Mouse (Mus musculus): ENCODE data around the gene Ksr2. TPM values are rescaled to one million over a fixed set of nuclear protein-coding genes. Genes with fewer than 3 reads are reported as not detected.

Gene Ksr2
- polyA plus RNA-seq, 1 experiment from 2014 or later, result 0.36 TPM

- H3K9me3 ChIP-seq (replicated peaks; ENCODE audit: control insufficient read depth, low read length), result no peaks in the 10 kb centered on the region
- H3K36me3 ChIP-seq (ENCODE audit: control insufficient read depth, insufficient read depth, low read length), result no peaks in the 10 kb centered on the region
- H3K4me2 ChIP-seq (ENCODE audit: low read depth, low read length), result no peak overlapping the region
- no peak overlapping the region for H3K27ac ChIP-seq (ENCODE audit: low read length)
- WGBS, result 36% methylated on average over 4 of the region's 4 CpGs
- H3K4me3 ChIP-seq (replicated peaks; ENCODE audit: low read length), result no peak overlapping the region
- no peaks in the 10 kb centered on the region for H3K27me3 ChIP-seq (ENCODE audit: control insufficient read depth, insufficient read depth, low read length)
- no peak overlapping the region for H3K9ac ChIP-seq (ENCODE audit: low read length)
- no peaks in the 10 kb centered on the region for H3K4me1 ChIP-seq (ENCODE audit: control insufficient read depth, insufficient read depth, low read length)
- no peak for ATAC-seq (ENCODE audit: insufficient read depth, low FRiP score)
These were observed 106.2 kb downstream of the Ksr2 start for GRCm38 (mm10) chr5:117519858-117520495.

DNA sequence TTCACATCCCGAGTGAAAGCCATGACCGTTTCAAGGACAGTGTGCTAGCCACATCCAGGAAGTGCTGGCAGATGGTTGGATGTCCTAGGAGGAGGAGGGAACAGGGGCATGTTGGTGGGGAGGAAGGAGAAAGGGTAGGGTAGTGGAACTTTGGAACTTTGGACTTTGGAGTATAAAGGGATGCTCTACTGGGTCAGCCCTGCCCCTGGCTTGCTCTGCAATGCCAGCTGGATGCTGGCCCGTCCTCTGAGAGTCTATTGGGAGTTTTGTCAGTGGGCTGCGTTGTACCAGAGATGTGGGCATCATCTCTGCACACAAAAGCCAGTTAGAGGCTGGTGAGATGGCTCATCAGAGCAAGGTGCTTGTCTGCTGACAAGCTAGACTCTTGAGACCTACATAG lies 107.4 kb downstream of the Ksr2 start:
- Histone ChIP-seq H3K27me3 (ENCODE audit: control insufficient read depth, insufficient read depth, low read length) (no peaks in the 10 kb centered on the region), H3K9me3 (replicated peaks; ENCODE audit: control insufficient read depth, low read length) (no peaks in the 10 kb centered on the region), H3K9ac (ENCODE audit: low read length) (no peak overlapping the region), H3K27ac (ENCODE audit: low read length) (no peak overlapping the region), H3K4me3 (replicated peaks; ENCODE audit: low read length) (no peak overlapping the region), H3K4me1 (ENCODE audit: control insufficient read depth, insufficient read depth, low read length) (no peaks in the 10 kb centered on the region), H3K4me2 (ENCODE audit: low read depth, low read length) (no peak overlapping the region), H3K36me3 (ENCODE audit: control insufficient read depth, insufficient read depth, low read length) (no peaks in the 10 kb centered on the region)
- 74% methylated on average over 4 of the region's 4 CpGs for WGBS
- ATAC-seq (ENCODE audit: insufficient read depth, low FRiP score), result no peak

DNA sequence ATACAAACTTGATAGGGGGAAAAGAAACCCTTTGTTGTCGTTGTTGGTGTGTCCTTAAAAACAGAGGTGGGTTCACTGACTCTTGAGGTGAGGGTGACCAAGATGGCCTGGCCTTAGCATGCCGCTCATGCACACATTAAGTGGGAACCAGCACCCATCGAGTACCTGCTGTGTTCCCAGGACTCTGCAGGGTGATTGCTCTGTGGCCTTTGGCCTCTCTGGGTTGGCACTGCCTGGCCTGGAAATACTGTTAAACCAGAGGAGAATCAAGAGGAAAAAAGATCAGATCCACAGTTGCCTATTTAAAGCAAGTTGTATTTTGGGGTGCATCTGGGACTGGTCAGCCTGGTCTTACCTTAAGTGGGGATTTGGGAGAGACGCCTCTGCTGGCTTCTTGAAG lies 107.9 kb downstream of the Ksr2 start:
- no peak overlapping the region for H3K9ac ChIP-seq (ENCODE audit: low read length)
- H3K9me3 ChIP-seq (replicated peaks; ENCODE audit: control insufficient read depth, low read length), result no peaks in the 10 kb centered on the region
- no peaks in the 10 kb centered on the region for H3K36me3 ChIP-seq (ENCODE audit: control insufficient read depth, insufficient read depth, low read length)
- no peaks in the 10 kb centered on the region for H3K27me3 ChIP-seq (ENCODE audit: control insufficient read depth, insufficient read depth, low read length)
- no peak overlapping the region for H3K4me2 ChIP-seq (ENCODE audit: low read depth, low read length)
- no peaks in the 10 kb centered on the region for H3K4me1 ChIP-seq (ENCODE audit: control insufficient read depth, insufficient read depth, low read length)
- no peak overlapping the region for H3K4me3 ChIP-seq (replicated peaks; ENCODE audit: low read length)
- ATAC-seq (ENCODE audit: insufficient read depth, low FRiP score), result no peak
- no peak overlapping the region for H3K27ac ChIP-seq (ENCODE audit: low read length)
- WGBS, result 83% methylated on average over 4 of the region's 4 CpGs

DNA sequence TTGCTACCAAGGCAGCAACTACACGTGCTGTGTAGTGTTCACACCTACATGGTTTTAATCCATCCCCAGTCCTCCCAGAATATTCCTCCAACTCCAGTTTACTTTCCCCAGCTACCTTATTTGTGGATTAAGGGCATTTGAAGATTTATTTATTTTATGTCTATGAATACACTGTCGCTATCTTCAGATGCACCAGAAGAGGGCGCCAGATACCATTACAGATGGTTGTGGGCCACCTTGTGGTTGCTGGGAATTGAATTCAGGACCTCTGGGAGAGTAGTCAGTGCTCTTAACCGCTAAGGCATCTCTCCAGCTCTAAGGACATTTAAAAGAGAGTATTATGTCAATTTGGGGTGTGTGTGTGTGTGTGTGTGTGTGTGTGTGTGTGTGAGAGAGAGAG lies 108.7 kb downstream of the Ksr2 start:
- WGBS, result 63% methylated on average over 4 of the region's 4 CpGs
- Histone ChIP-seq H3K4me3 (replicated peaks; ENCODE audit: low read length) (no peak overlapping the region), H3K4me1 (ENCODE audit: control insufficient read depth, insufficient read depth, low read length) (no peaks in the 10 kb centered on the region), H3K36me3 (ENCODE audit: control insufficient read depth, insufficient read depth, low read length) (no peaks in the 10 kb centered on the region), H3K9ac (ENCODE audit: low read length) (no peak overlapping the region), H3K27ac (ENCODE audit: low read length) (no peak overlapping the region), H3K27me3 (ENCODE audit: control insufficient read depth, insufficient read depth, low read length) (no peaks in the 10 kb centered on the region), H3K4me2 (ENCODE audit: low read depth, low read length) (no peak overlapping the region), H3K9me3 (replicated peaks; ENCODE audit: control insufficient read depth, low read length) (no peaks in the 10 kb centered on the region)
- no peak for ATAC-seq (ENCODE audit: insufficient read depth, low FRiP score)

- H3K27me3 ChIP-seq (ENCODE audit: control insufficient read depth, insufficient read depth, low read length), result no peaks in the 10 kb centered on the region
- no peak overlapping the region for H3K9ac ChIP-seq (ENCODE audit: low read length)
- H3K4me2 ChIP-seq (ENCODE audit: low read depth, low read length), result no peak overlapping the region
- H3K4me1 ChIP-seq (ENCODE audit: control insufficient read depth, insufficient read depth, low read length), result no peaks in the 10 kb centered on the region
- no peaks in the 10 kb centered on the region for H3K36me3 ChIP-seq (ENCODE audit: control insufficient read depth, insufficient read depth, low read length)
- H3K4me3 ChIP-seq (replicated peaks; ENCODE audit: low read length), result no peak overlapping the region
- ATAC-seq (ENCODE audit: insufficient read depth, low FRiP score), result no peak
- H3K27ac ChIP-seq (ENCODE audit: low read length), result no peak overlapping the region
- no peaks in the 10 kb centered on the region for H3K9me3 ChIP-seq (replicated peaks; ENCODE audit: control insufficient read depth, low read length)
- 80% methylated on average over 10 of the region's 10 CpGs for WGBS
These were observed 109.2 kb downstream of the Ksr2 start for GRCm38 (mm10) chr5:117523010-117523409.

GRCm38 (mm10) chr5:117530991-117531390 lies 117.2 kb downstream of the Ksr2 start:
- peaks cover 2% of the 10 kb centered on the region; the same call in 1 of the 2 replicates for H3K27me3 ChIP-seq (ENCODE audit: control insufficient read depth, insufficient read depth, low read length)
- H3K4me2 ChIP-seq (ENCODE audit: low read depth, low read length), result no peak overlapping the region
- ATAC-seq (ENCODE audit: insufficient read depth, low FRiP score), result no peak
- no peak overlapping the region for H3K4me3 ChIP-seq (replicated peaks; ENCODE audit: low read length)
- no peak overlapping the region for H3K27ac ChIP-seq (ENCODE audit: low read length)
- 0 out of 2 replicates have a peak, but pooled peaks cover 6% of the 10 kb centered on the region for H3K4me1 ChIP-seq (ENCODE audit: control insufficient read depth, insufficient read depth, low read length)
- no peak overlapping the region for H3K9ac ChIP-seq (ENCODE audit: low read length)
- H3K36me3 ChIP-seq (ENCODE audit: control insufficient read depth, insufficient read depth, low read length), result no peaks in the 10 kb centered on the region
- 46% methylated on average over 6 of the region's 6 CpGs for WGBS
- no peaks in the 10 kb centered on the region for H3K9me3 ChIP-seq (replicated peaks; ENCODE audit: control insufficient read depth, low read length)

DNA sequence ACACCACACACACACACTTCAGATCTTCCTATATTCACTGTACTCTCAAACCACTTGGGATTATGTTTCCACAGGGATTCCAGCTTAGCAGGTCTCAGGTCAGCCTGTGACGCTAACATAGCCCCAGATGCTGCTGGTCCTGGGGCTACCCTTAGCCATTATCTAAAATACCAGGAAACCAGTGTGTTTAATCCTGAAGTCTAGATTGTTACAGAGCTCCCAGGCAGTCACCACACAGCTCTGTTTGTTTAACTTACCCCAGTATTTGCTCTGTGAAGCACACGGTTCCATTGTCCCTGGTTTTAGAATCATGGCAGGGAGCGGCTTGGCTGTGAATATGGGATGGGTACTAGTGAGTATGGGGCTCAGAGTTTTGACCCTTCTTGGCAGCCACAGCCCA lies 125.4 kb downstream of the Ksr2 start:
- ATAC-seq (ENCODE audit: insufficient read depth, low FRiP score), result peak; percentile 68; the same call in 1 of the 2 replicates
- H3K9me3 ChIP-seq (replicated peaks; ENCODE audit: control insufficient read depth, low read length), result no peaks in the 10 kb centered on the region
- H3K4me3 ChIP-seq (replicated peaks; ENCODE audit: low read length), result no peak overlapping the region
- no peak overlapping the region for H3K27ac ChIP-seq (ENCODE audit: low read length)
- 44% methylated on average over 3 of the region's 3 CpGs for WGBS
- 0 out of 2 replicates have a peak, but pooled peaks cover 2% of the 10 kb centered on the region for H3K4me1 ChIP-seq (ENCODE audit: control insufficient read depth, insufficient read depth, low read length)
- H3K27me3 ChIP-seq (ENCODE audit: control insufficient read depth, insufficient read depth, low read length), result no peaks in the 10 kb centered on the region; the same call in 1 of the 2 replicates
- no peaks in the 10 kb centered on the region for H3K36me3 ChIP-seq (ENCODE audit: control insufficient read depth, insufficient read depth, low read length)
- H3K9ac ChIP-seq (ENCODE audit: low read length), result no peak overlapping the region
- no peak overlapping the region for H3K4me2 ChIP-seq (ENCODE audit: low read depth, low read length)

DNA sequence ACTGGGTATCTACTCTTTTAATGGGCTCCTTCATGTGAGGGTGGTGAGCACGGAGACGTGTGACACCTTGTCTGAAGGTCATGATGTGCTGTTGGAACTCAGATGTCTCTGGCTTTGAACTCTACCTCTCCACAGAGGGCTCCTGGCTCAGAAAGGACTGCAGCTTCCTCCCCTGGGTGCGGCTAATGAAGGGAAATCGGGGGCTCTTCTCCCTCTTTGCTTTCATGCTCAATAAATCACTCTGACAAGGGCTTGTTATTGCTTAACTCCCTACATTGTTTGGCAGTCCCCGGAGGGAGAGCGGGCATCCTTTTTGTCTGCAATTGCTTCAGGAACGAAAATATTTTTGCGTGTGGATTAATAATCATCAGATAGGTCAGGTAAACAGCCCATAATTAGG lies 127.9 kb downstream of the Ksr2 start:
- Histone ChIP-seq H3K9ac (ENCODE audit: low read length) (no peak overlapping the region), H3K4me1 (ENCODE audit: control insufficient read depth, insufficient read depth, low read length) (no peaks in the 10 kb centered on the region), H3K4me2 (ENCODE audit: low read depth, low read length) (no peak overlapping the region), H3K36me3 (ENCODE audit: control insufficient read depth, insufficient read depth, low read length) (no peaks in the 10 kb centered on the region), H3K9me3 (replicated peaks; ENCODE audit: control insufficient read depth, low read length) (no peaks in the 10 kb centered on the region), H3K27me3 (ENCODE audit: control insufficient read depth, insufficient read depth, low read length) (no peaks in the 10 kb centered on the region), H3K27ac (ENCODE audit: low read length) (no peak overlapping the region), H3K4me3 (replicated peaks; ENCODE audit: low read length) (no peak overlapping the region)
- ATAC-seq (ENCODE audit: insufficient read depth, low FRiP score), result no peak
- 35% methylated on average over 8 of the region's 8 CpGs for WGBS

DNA sequence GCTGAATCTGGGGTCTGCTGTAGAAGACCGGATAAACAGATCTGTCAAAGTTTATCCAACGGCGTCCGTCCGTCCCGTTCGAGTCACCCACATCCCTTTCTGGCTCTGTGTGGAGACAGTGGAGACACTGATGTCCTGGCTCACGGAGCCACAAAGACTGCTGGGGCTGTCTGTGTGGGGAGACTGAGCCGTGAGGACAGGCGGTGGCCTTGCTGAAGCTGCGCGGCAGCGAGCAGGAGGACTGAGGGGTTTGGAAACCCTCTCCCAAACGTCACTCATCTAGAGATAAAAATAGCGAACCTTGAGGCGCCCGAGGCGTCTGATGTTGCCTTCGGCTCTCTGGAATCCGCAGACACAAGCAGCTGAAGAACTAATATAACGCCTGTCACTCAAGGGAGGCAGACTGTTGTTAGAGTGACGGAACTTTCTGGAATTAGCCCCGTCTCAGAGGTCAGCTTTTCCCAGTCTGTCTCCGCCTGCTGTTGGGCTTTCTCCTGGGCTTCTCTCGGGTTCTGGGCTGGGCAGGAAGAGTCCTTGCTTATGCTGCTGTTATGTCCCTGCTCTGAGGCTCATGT lies 133.0 kb downstream of the Ksr2 start:
- no peaks in the 10 kb centered on the region for H3K9me3 ChIP-seq (replicated peaks; ENCODE audit: control insufficient read depth, low read length)
- H3K4me2 ChIP-seq (ENCODE audit: low read depth, low read length), result no peak overlapping the region
- no peaks in the 10 kb centered on the region for H3K4me1 ChIP-seq (ENCODE audit: control insufficient read depth, insufficient read depth, low read length)
- H3K27me3 ChIP-seq (ENCODE audit: control insufficient read depth, insufficient read depth, low read length), result no peaks in the 10 kb centered on the region
- no peaks in the 10 kb centered on the region for H3K36me3 ChIP-seq (ENCODE audit: control insufficient read depth, insufficient read depth, low read length)
- no peak for ATAC-seq (ENCODE audit: insufficient read depth, low FRiP score)
- WGBS, result 58% methylated on average over 25 of the region's 25 CpGs
- H3K27ac ChIP-seq (ENCODE audit: low read length), result no peak overlapping the region
- no peak overlapping the region for H3K4me3 ChIP-seq (replicated peaks; ENCODE audit: low read length)
- H3K9ac ChIP-seq (ENCODE audit: low read length), result no peak overlapping the region

Data from stomach, embryonic 16.5 days (tissue).